Mouse (Mus musculus) embryonic facial prominence, embryonic 12.5 days (tissue): ENCODE data around the gene Mamdc2. TPM values are rescaled to one million over a fixed set of nuclear protein-coding genes. Genes with fewer than 3 reads are reported as not detected.

Source experiments
- ATAC-seq: fragments of 200-750 bp; cut with Nextera tagmentation; 2 replicates; pipeline ENCODE4 v1.8.0; 2017; ENCODE audit not compliant: insufficient number of reproducible peaks, insufficient read depth, low FRiP score, low TSS enrichment
- H3K27ac ChIP-seq: fragments of 300-500 bp; sonication (generic); 2 replicates; pipeline ENCODE4 v1.5.1; 2016; ENCODE audit warnings: mild to moderate bottlenecking
- H3K27me3 ChIP-seq: fragments of 300-500 bp; sonication (generic); 2 replicates; pipeline ENCODE4 v1.6.1; 2016; ENCODE audit warnings: mild to moderate bottlenecking, moderate library complexity
- H3K36me3 ChIP-seq: fragments of 300-500 bp; sonication (generic); 2 replicates; pipeline ENCODE4 v1.6.1; 2016; ENCODE audit warnings: mild to moderate bottlenecking
- H3K4me1 ChIP-seq: fragments of 300-500 bp; sonication (generic); 2 replicates; pipeline ENCODE4 v1.6.1; 2016
- H3K4me2 ChIP-seq: fragments of 300-500 bp; sonication (generic); replicated peaks from 2 replicates; pipeline ENCODE4 v1.6.1; 2016; ENCODE audit warnings: mild to moderate bottlenecking, moderate library complexity
- H3K4me3 ChIP-seq: fragments of 300-500 bp; sonication (generic); 2 replicates; pipeline ENCODE4 v1.5.1; 2016; ENCODE audit warnings: mild to moderate bottlenecking
- H3K9ac ChIP-seq: fragments of 300-500 bp; sonication (generic); 2 replicates; pipeline ENCODE4 v1.6.1; 2016; ENCODE audit warnings: mild to moderate bottlenecking, moderate library complexity
- H3K9me3 ChIP-seq: fragments of 300-500 bp; sonication (generic); 2 replicates; pipeline ENCODE4 v1.6.1; 2016; ENCODE audit warnings: mild to moderate bottlenecking, moderate library complexity
- WGBS: fragments of 180-500 bp; shearing (Covaris S2); methylation state at CpG from one replicate; pipeline ENCODE4 v1.1.7; 2016; 5-methylcytosine and 5-hydroxymethylcytosine counted together
- polyA plus RNA-seq: library from polyadenylated mRNA; unstranded; fragments of >200 nt; fragmentation: Nextera tagmentation; extraction: Ambion mirVana; gene quantifications from 2 replicates; pipeline ENCODE4 v1.2.1, GENCODE M21; 2016

The Mamdc2 gene
- polyA plus RNA-seq, 1 experiment from 2014 or later = 1.2 TPM

DNA sequence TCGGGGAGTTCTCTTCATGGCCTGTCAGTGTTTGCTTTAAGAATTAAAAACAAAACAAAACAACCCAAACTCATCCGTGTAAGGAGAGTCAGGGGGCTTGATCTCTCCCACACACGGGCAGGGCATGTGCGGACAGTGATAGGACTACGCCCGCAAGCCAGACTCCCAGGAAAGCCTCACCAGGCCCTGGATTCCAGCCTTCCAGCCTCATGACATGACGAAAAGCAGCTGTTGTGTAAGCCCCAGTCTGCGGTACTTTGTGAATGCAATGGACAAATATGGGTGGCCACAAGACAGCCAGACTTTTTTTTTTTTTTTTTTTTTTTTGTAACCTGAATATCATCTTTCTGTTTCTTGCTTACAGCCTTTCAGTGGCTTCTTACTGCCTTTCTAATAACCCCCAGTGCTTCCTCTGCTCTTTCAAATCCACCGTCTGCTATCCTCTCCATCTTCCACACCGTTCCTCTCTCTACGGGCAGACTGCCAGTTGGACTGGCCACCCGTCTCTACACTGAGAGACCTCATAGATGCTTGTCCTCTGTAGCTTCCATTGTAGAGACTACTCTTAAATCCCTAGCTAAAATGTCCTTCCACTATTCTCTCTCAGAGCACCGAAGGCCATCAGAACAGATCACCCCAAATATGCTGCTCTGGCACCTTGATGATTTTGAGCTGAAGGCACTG, 96.3 kb downstream of the Mamdc2 start:
- Histone ChIP-seq H3K9me3 (no peaks in the 10 kb centered on the region), H3K9ac (no peak overlapping the region), H3K4me2 (no peak overlapping the region), H3K4me3 (no peak overlapping the region), H3K27me3 (no peaks in the 10 kb centered on the region), H3K4me1 (no peaks in the 10 kb centered on the region; the same call in 1 of the 2 replicates), H3K36me3 (no peaks in the 10 kb centered on the region), H3K27ac (no peak overlapping the region)
- ATAC-seq = no peak
- 65% methylated on average over 13 of the region's 13 CpGs for WGBS

DNA sequence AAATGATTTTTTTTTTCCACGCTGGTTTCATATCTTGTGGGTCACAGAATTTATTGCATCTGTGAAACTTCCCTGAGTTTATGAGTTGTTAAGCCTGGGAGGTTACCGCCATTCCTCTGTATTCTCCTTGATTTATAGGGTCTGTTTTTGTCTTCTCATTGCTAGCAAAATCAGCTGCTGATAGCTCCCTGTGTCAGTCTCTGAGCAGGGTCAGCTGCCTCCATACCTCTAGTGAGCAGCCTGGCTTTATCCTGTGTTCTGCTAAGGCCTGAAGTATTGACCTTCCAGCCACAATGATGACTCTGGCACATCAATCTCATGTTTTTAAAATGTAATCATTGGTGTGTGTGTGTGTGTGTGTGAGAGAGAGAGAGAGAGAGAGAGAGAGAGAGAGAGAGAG, 98.3 kb downstream of the Mamdc2 start:
- Histone ChIP-seq H3K4me2 (no peak overlapping the region), H3K27ac (no peak overlapping the region), H3K9me3 (no peaks in the 10 kb centered on the region), H3K4me3 (no peak overlapping the region), H3K27me3 (no peaks in the 10 kb centered on the region), H3K9ac (no peak overlapping the region), H3K4me1 (no peaks in the 10 kb centered on the region; the same call in 1 of the 2 replicates), H3K36me3 (no peaks in the 10 kb centered on the region)
- no peak for ATAC-seq
- WGBS = 84% methylated on average over 2 of the region's 2 CpGs

DNA sequence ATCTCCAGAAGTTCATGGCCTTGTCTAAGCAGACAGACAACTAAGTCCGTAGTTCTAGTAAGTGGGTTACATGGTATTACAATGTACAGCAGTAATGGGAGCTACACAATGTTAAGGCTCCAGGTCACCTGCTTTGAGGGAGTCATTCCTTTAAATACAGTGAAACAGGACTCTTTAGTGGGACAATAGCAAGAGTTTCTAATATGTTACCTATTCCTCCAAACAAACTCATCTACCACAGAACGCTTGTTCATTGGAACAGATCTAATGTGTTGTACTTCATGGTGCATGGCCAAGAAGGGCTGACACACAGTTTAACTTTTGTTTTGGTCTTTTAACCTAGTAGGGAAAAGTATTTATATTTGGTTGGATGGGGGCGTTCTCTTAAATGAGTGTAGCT, 105.5 kb downstream of the Mamdc2 start:
- Histone ChIP-seq H3K4me3 (no peak overlapping the region), H3K36me3 (no peaks in the 10 kb centered on the region), H3K4me2 (no peak overlapping the region), H3K27ac (no peak overlapping the region), H3K4me1 (no peaks in the 10 kb centered on the region), H3K27me3 (no peaks in the 10 kb centered on the region), H3K9ac (no peak overlapping the region), H3K9me3 (no peaks in the 10 kb centered on the region)
- WGBS = 91% methylated on average over 3 of the region's 3 CpGs
- no peak for ATAC-seq

DNA sequence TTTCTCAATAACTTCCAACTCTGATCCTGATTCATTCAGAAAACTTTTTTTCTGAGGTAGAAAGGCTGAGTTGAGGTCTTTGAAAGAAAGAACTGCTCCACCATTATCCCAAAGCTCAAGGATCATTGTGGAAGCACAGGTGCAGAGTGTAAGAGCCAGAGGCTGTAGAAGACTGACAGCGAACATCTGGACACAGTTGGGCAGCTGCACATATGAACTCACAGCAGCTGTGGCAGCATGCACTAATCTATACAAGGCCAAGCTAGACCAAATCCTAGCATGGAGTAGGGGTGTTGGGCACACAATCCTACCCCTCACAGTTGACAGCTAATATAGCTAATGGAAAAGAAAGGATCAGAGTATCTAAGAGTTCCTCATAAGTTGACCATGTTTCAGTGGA, 115.4 kb downstream of the Mamdc2 start:
- no peak overlapping the region for H3K27ac ChIP-seq
- no peak overlapping the region for H3K4me3 ChIP-seq
- H3K27me3 ChIP-seq = no peaks in the 10 kb centered on the region
- H3K9ac ChIP-seq = no peak overlapping the region
- ATAC-seq = no peak
- no peaks in the 10 kb centered on the region for H3K36me3 ChIP-seq
- no peak overlapping the region for H3K4me2 ChIP-seq
- no peaks in the 10 kb centered on the region for H3K9me3 ChIP-seq
- no peaks in the 10 kb centered on the region for H3K4me1 ChIP-seq
- 89% methylated on average over 1 of the region's 1 CpGs for WGBS

DNA sequence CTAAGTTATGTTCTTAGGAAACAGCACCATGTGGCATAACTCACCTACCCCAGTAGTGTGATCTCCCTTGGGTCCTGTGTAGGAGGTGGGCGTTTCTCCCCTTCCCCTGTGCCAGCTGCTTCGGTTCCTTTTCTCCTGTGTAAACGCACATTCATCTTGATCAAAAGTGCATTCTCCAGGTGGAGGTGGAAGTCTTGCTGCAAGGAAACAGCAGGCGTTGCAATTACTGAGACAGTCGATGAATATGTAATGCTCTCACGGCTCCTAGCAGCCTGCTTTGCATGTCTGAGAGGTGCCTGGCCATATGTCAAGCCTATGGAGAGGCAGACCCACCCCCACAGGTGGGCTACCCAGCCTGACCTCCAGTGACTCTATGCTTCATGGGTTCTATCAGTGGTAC, 117.4 kb downstream of the Mamdc2 start:
- Histone ChIP-seq H3K4me2 (no peak overlapping the region), H3K9me3 (no peaks in the 10 kb centered on the region), H3K4me3 (no peak overlapping the region), H3K4me1 (no peaks in the 10 kb centered on the region), H3K27me3 (no peaks in the 10 kb centered on the region), H3K9ac (no peak overlapping the region), H3K27ac (no peak overlapping the region), H3K36me3 (no peaks in the 10 kb centered on the region)
- WGBS = 58% methylated on average over 6 of the region's 6 CpGs
- ATAC-seq = no peak

DNA sequence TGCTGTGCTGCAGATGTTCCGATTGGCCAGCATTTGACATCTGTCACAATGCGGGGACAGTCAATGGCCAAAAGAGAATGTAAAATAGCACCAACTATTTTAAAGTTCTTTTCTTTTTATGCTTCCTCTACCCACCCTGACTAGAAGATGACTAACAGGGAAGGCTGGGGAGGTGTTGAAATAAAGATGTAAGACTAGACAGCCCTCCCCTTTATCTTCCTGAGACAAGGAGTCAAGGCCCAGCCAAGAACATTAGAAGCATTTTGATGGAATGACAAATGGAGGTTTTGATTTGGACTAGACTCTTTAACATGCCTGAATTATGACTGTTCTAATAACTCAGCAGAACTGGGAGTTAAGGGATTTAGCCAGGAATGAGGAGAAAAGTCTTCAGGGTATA, 118.9 kb downstream of the Mamdc2 start:
- no peak overlapping the region for H3K4me2 ChIP-seq
- no peaks in the 10 kb centered on the region for H3K9me3 ChIP-seq
- WGBS = 98% methylated on average over 2 of the region's 2 CpGs
- H3K4me3 ChIP-seq = no peak overlapping the region
- H3K9ac ChIP-seq = no peak overlapping the region
- H3K36me3 ChIP-seq = no peaks in the 10 kb centered on the region
- no peak for ATAC-seq
- H3K4me1 ChIP-seq = no peaks in the 10 kb centered on the region
- no peaks in the 10 kb centered on the region for H3K27me3 ChIP-seq
- H3K27ac ChIP-seq = no peak overlapping the region

DNA sequence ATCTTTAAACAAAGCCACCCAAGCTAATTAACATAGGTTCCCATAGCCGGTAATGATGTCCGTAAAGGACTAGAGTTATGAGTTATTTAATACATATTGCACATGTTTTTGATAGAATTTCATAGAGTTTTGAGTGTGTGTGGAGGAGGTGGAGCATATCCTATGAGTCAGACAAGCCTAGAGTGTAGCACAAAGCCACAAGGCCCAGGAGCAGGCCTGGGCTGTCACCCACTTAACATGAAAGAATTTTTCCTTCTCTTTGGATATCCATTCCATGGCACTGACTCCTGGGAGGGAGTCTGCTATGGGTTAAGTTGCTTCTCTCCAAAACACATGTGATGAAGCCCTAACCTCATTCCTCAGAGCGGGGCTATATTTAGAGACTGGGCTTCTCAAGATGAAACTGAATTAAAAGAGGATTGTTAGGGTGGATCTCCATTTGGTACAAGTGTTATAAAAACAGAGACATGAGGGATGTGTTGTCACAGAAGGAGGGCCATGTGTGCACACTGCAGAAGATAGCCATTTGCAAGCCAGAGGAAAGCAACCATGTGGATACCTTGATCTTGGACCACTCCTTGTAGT, 121.1 kb downstream of the Mamdc2 start:
- H3K4me2 ChIP-seq = no peak overlapping the region
- H3K4me1 ChIP-seq = no peaks in the 10 kb centered on the region
- no peak overlapping the region for H3K27ac ChIP-seq
- no peaks in the 10 kb centered on the region for H3K9me3 ChIP-seq
- no peak overlapping the region for H3K4me3 ChIP-seq
- no peak overlapping the region for H3K9ac ChIP-seq
- ATAC-seq = no peak
- no peaks in the 10 kb centered on the region for H3K27me3 ChIP-seq
- H3K36me3 ChIP-seq = no peaks in the 10 kb centered on the region
- WGBS = 77% methylated on average over 3 of the region's 3 CpGs

DNA sequence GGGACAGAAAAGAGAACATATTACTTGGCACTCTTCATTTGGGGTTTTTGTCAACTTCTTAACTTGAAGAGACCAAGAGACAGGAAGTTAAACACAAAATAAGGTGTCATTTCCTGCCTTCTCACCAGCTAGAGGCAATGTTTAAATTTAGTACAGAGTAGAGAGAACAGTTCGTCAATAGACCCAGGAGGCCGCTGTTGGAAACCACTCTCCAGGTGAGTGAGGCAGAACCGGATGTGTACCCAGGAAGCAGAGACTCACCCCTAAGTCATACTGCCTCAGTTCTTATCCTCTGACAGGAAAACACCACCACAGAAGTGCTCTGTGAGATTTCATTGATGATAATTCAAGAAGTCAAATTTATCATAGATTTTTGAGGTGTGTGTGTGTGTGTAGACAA, 125.1 kb downstream of the Mamdc2 start:
- Histone ChIP-seq H3K27ac (no peak overlapping the region), H3K36me3 (no peaks in the 10 kb centered on the region), H3K4me3 (no peak overlapping the region), H3K9ac (no peak overlapping the region), H3K9me3 (no peaks in the 10 kb centered on the region), H3K27me3 (no peaks in the 10 kb centered on the region), H3K4me1 (no peaks in the 10 kb centered on the region), H3K4me2 (no peak overlapping the region)
- ATAC-seq = no peak
- WGBS = 86% methylated on average over 3 of the region's 3 CpGs

DNA sequence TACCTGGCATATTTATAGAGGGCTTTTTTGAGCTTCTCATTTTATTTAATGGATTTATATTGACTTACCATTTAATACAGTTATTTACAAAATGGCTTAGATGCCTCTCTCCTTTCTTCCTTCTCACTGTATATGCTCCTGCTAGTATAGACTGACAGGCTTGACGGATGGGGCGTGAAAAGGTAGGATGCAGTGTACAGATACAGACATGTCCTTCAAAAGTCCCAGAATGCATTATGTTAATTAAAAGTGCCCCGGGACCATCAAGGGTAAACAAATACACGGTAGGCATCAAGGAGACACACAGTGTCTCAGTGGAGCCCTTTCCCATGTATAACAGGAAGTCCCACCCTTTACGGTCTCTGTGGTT, 130.3 kb downstream of the Mamdc2 start:
- H3K27me3 ChIP-seq = no peaks in the 10 kb centered on the region
- no peaks in the 10 kb centered on the region for H3K36me3 ChIP-seq
- H3K4me3 ChIP-seq = no peak overlapping the region
- ATAC-seq = no peak
- H3K27ac ChIP-seq = no peak overlapping the region
- H3K9ac ChIP-seq = no peak overlapping the region
- no peak overlapping the region for H3K4me2 ChIP-seq
- H3K9me3 ChIP-seq = no peaks in the 10 kb centered on the region
- 88% methylated on average over 5 of the region's 5 CpGs for WGBS
- no peaks in the 10 kb centered on the region for H3K4me1 ChIP-seq

DNA sequence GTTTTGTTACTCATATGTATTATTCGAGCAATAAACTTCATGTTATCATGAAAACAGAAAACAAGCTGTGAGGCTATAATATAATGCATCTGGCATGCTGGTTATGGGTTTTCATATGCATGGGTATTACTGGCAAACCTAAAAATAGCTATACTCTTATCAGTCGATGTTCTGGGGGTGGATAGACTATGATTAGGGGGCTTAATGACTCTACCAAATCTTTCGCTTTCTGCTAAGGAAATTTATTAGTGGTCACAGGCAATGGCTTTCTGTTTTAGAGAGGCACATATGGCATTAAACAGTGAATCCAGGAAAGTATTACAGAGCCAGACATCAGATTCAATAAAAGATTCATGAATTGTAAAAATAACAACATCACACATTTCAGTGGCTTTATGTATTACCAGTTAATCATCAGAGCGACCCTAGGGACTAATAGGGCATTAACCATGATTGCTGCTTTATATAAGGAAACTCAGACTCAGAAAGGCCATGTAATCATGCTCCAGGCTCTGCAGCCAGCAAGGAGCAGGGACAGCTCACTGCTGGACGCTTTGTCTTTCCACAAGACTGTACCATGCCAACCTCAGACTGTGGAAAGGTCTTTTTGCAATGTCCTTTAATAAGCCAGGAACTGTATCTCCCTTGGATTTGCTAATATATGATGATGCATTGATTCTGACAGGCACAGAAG, 130.8 kb downstream of the Mamdc2 start:
- no peak overlapping the region for H3K9ac ChIP-seq
- 81% methylated on average over 5 of the region's 5 CpGs for WGBS
- no peaks in the 10 kb centered on the region for H3K9me3 ChIP-seq
- no peak overlapping the region for H3K27ac ChIP-seq
- H3K4me1 ChIP-seq = no peaks in the 10 kb centered on the region
- no peaks in the 10 kb centered on the region for H3K36me3 ChIP-seq
- H3K27me3 ChIP-seq = no peaks in the 10 kb centered on the region
- no peak overlapping the region for H3K4me3 ChIP-seq
- H3K4me2 ChIP-seq = no peak overlapping the region
- no peak for ATAC-seq

DNA sequence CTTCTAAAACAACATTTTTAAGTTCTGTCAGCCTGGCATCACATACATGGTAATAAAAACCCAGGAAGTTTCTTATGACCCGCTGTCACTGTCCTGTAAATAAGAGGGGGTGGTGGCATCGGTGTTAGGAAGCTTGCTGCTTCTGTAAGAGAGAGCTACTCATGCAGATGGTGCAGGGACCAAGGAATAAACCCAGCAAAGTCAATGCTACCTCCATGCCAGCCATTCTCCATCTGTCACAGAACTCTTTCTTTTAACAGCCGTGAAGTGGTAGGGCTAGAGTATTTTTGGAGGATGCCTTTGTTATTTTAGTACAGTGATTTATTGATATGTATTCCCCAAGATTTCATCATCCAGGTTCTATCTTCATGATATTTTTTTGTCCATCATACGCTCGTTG, 131.4 kb downstream of the Mamdc2 start:
- Histone ChIP-seq H3K4me3 (no peak overlapping the region), H3K4me1 (no peaks in the 10 kb centered on the region), H3K36me3 (no peaks in the 10 kb centered on the region), H3K4me2 (no peak overlapping the region), H3K9ac (no peak overlapping the region), H3K27me3 (no peaks in the 10 kb centered on the region), H3K27ac (no peak overlapping the region), H3K9me3 (no peaks in the 10 kb centered on the region)
- ATAC-seq = no peak
- WGBS = 88% methylated on average over 5 of the region's 5 CpGs

DNA sequence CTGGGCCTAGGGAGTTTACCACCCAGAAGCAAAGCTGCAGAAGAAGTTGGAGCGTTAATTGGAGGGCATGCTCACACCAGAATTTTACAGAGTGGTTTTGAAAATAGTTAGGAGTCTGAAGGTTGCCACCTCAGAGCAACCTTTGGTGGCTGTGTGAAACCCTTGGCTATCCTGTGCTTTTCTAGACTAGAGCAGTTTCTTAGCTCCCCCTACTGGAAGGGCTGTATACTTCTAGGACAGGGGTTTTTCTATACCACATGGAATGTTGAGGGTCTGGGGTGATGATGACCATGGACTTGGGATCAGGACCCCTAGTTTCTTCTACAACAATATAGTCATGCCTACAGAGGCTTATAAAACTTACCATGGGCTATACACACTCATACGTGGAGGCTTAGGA, 138.3 kb downstream of the Mamdc2 start:
- no peak overlapping the region for H3K27ac ChIP-seq
- no peaks in the 10 kb centered on the region for H3K4me1 ChIP-seq
- no peak for ATAC-seq
- H3K27me3 ChIP-seq = no peaks in the 10 kb centered on the region
- no peak overlapping the region for H3K4me2 ChIP-seq
- no peak overlapping the region for H3K9ac ChIP-seq
- no peaks in the 10 kb centered on the region for H3K36me3 ChIP-seq
- no peaks in the 10 kb centered on the region for H3K9me3 ChIP-seq
- WGBS = 92% methylated on average over 2 of the region's 2 CpGs
- H3K4me3 ChIP-seq = no peak overlapping the region
